Mouse (Mus musculus): ENCODE measurements at regions not wholly inside any gene's neighbourhood (a gene's known extent, or its start where the extent isn't known, plus 50 kb on each side); places are given as distances from the start of the nearest gene placed in this dataset.

DNA sequence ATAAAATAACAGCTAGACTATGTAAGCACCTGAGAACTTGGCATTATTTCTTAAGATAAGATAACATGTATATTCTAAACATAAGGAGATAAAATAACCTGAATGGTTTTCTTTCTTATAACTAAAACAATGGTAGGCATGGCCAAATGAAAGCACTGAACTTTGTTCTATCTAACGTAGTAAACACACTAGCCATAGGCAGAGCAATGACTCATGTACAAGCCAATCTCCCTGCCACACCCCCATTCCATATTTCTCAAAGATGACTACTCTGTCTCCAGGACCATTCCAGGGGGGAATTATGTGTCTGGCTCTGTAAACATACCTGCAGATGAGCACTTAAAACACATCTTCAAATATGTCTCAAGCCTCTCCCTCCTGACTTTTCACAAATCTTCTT, 80.6 kb upstream of the Slc7a11 start:
- no peak for DNase-seq

DNA sequence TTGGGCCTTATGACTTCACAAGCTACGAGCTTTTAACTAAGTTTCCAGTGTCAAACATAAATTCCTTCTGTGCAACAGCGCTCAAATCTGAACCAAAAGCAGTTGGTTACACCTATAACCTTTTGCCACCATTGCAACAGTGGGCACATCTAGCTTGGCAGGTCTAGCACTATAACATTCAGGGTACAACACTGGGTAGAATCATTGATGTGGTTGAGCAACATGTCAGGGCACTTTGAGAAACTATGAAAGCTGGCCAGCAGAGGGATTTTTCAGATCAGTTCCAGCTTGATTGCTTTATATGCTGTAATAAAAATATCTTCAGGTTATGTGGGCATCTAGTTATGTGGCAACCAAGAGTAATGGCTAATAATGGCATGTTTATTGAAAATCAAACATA, 63.8 kb upstream of the Slc7a11 start:
- DNase-seq: no peak

Measured in adrenal gland, postnatal 36 days (tissue).